Mouse (Mus musculus): ENCODE data around the gene Rhot2. TPM values are rescaled to one million over a fixed set of nuclear protein-coding genes. Genes with fewer than 3 reads are reported as not detected.

Gene Rhot2
- polyA plus RNA-seq (2021; fragmentation: Nextera tagmentation): 8.6 and 8.7 TPM in 2 replicates
- long read RNA-seq, experiment 1, transcript Rhot2-201 (19 exons, 3,189 nt): major isoform, 5 of 21 reads
- long read RNA-seq, experiment 1, partial matches to known transcripts: 13 of 21 reads
- long read RNA-seq, experiment 1, other reads (novel, unspliced or antisense): 3 of 21 reads
- long read RNA-seq, experiment 2, transcript Rhot2-201 (19 exons, 3,189 nt): major isoform, 18 of 53 reads
- long read RNA-seq, experiment 2, partial matches to known transcripts: 20 of 53 reads
- long read RNA-seq, experiment 2, other reads (novel, unspliced or antisense): 15 of 53 reads

DNA sequence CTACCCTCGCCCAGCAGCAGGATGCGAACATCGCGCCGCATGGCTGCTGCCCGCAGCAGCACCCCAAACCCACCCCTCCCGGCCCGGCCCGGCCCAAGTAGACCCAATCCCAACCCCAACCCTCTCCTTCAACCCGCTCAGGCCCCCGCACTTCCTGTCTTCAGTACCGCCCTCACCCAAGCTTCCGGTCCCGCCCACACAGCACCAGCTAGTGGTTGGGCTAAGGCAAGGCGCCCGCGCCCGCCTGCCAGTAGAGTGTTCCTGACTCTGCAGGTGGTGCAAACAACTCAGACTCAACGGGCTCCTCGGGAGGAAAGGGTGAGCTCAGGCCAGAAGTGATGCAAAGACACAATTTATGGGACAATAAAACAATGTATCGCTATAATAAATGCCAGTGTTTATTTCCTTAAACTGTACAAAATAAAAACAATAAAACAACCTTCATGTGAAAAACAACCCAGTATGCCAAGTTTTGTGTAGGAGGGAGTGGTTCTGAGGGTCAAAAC is at the start of gene Rhot2:
Gene Rhot2, minus strand, starts transcription at position 456 of the 506 bp plus-strand sequence.

DNA sequence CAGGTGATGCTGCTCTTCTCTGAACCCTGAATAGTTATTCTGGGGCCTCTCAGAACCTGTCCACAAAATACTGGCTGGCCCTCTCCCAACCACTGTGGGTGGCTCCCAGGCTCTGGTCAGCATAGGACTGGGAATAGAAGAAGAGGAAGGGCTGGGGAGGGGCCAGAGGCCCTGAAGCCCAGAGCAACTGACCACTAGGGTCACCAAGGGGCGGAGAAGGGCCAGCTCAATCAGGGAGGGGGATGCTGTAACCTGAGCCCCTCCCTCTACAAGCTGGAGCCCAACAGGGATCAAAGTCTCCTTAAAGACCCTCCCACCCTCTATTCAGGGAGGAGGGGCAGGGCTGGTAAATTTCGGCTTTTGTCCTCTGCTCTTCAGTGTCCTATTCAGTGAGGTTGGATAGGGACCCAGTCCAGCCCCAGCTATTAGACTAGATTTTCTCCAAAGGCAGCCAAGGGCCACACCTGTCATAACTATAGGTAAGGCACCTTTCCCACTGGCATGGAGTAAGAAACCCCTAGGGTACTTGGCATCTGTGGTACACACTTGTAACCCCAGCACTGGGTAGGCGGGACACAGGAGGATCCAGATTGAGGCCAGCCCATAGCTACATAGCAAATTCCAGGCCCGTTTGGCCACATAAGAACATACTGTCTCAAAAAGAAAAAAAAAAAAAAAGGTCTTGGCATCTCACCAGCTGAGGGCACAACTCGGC is 35.7 kb upstream of the Rhot2 start, which contains the start of gene Wfikkn1:
Gene Wfikkn1, minus strand, starts transcription at position 663 of the 715 bp plus-strand sequence.

DNA sequence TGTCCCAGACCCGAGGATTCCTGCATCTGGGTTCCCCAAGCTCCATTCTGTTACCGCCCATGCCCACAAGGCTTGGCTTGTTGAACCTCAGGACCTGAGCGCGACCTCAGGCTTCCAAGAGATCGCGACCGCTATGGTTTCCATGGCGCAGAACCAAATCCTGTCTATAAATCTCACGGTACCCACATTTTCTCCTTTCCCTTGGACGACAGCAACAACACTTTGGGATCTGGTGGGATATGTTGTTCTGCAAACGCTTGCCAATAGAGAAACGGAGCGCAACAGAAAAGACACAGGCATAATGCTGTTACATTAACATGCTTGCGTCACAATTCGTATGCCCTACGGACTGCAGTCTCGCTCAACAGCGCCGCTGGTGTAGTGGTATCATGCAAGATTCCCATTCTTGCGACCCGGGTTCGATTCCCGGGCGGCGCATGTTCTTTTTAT is 30.1 kb upstream of the Rhot2 start, which contains the start of gene Mettl26:
Gene Mettl26, plus strand, starts transcription at position 354 of the 450 bp plus-strand sequence.

DNA sequence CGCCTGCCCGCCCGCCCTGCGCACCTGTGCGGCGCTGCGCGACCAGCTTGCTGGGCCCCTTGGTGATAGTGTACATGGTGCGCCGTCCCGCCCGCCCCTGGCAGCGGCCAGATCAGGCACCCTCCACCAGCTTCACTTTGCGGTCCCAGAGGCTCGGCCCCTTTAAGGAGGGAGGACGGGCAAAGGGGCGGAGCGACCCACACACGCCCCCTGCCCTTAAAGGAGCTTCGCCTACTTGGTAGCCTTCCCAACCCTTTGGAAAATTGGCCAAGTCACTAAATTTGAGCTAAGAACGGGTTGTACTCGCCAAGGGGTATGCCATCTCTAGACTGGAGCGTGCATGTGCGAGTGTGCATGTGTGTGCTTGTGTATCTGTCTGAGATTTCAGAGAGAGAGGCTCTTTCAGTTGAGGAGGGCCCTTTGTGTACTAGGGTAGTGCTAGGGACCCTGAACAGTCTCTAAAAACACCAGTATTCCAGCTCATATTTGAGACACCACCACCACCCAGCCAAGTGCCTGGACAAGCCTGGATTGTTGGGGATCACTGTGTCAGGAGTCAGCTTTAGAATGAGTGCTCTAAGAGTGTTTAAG is 24.0 kb upstream of the Rhot2 start, which contains the start of gene Mcrip2:
Gene Mcrip2, minus strand, starts transcription at position 164 of the 591 bp plus-strand sequence.

DNA sequence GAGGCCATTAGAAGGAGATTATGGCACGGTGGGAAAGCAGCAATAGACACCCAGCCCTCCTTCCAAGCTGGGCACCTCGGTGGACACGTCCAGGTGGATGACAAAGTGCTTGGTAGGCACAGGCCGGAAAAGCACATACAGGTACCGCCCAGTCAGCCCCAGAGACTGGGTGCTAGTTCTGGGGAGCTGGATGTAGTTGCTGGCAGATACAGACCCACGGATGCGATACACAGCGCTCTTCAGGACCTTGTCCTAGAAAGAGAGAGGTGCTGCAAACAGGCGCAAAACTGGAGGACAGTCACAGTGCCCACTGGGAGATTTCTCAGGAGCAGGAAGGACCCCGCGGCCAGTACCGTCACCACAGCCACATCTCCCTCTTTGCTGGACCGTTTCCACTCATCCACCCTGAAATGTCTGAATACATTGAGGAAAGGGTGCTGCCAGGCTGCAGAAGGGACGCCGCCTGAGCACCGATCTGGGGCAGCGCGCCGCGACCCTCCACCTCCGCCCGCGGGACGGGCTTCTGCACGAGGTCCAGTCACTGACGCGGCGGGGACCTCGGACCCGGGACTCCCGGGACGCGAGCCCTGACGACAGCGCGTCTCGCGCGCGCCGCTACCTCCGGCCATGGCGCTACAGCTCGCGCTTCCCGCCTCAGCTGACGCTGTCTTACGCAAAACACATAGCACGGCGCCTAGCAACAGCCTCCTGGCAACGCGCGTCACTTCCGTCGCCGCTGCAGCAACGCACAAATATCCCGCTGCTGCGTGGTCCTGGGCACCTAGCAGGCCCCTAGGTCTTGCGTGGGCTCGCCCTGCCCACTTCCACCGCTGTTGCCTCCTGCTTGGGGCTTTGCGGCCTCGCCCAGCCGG is 16.4 kb upstream of the Rhot2 start, which contains the start of gene Wdr90:
Gene Wdr90, minus strand, starts transcription at position 670 of the 872 bp plus-strand sequence.

DNA sequence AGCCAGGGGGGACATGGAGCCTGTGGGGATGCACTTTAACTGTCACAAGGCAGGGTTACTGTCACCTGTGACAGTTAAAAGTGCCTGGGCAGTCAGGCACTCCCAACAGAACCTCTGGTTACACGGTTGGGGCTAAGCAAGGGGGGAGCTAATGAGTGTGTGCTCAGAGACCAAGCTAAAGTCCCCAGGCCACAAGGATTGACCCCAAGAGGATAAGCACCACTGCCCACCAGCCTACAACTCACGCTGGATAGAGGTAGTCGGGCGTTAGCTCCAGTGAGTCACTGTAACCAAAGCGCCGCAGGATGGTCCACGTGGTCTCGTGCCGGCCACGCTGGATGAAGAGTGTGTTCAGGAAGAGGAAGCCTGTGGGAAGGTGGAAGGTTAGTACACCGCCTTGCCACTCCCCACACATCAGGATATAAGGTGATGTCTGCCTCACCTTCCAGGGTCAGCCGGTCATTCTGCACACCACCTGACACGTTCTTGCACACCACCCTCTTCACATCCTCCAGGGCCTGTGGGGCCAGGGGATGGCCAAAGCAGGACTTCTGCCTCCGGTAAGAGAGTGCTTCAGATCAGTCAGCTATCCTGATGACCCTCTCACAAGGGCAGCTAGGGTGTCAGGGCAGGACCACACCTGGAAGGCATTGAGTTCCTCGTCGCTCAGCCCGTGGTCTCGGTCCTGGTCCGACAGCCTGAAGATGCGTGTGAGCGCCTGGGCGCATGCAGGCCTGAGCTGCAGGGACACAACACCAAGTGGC is 3.4 kb downstream of the Rhot2 start, which contains the start of gene Gm20683:
Gene Gm20683, minus strand, starts transcription at position 647 of the 764 bp plus-strand sequence.

DNA sequence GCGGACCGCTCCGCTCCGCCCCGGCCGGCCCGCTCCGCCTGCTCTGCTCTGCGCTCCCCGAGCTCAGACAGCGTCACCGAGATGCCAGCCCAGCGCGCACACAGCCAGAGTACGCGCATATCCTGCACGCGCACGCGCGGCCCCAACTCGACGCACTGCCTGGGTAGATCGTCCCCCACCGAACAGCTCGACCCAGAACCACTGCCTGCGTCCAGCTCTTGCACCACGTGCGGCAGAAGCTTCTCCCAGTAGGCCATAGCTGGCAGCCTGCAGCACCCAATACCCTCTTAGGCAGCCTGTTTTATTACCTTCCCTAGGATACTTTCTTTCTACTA is 7.6 kb downstream of the Rhot2 start, which contains the start of gene Rhbdl1:
Gene Rhbdl1, minus strand, starts transcription at position 220 of the 335 bp plus-strand sequence.

DNA sequence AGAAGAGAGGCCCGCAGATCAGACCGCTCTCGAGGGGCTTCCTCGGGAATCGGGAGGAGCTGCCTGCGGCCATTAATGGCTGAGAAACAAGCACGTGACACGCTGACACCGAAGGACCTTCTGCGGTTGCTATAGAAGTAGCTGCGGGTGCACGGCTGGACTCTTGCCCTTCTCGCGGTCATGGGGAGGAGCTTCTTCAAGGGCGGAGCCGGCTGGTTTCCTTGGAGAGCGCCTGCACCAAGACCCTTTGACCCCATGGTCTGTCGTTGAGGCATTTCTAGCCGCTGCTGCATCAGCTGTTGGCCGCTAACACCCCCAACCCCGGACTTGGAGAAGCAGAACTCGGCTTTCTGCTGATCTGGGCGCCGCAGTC is 11.4 kb downstream of the Rhot2 start, which contains the start of gene Stub1:
Gene Stub1, minus strand, starts transcription at position 114 of the 373 bp plus-strand sequence.

DNA sequence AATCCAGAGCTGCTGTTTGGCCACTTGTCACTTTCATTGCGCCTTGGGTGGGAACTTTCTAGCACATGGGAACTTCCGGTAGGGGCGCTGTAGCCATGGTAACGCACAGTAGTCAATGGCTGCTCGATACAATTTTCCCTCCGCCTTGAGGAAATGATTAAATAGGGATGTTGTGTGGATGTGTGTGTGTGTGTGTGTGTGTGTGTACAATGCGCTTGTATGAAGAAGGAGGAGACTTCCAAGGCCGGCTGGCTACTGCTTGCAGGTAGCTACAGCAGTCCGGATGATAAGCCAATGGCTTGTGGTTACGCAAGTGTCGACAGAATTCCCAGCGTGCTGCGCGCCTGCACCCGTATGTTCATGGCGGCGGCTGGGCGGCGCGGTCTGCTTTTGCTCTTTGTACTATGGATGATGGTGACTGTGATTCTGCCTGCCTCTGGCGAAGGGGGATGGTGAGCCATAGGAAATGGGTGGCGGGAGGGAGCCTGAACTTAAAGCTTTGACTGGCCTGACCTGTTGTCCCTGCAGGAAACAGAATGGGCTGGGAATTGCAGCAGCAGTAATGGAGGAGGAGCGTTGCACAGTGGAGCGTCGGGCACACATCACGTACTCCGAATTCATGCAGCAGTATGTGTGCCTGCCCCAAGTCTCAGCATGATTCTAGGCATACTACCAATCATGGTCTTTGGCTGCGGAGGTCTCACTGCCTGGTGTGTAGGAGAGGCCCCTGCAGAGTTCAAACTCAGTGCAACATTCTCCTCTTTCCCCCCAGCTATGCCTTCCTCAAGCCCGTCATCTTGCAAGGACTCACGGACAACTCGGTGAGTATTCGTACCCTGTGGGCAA is 15.7 kb downstream of the Rhot2 start, which contains the start of gene Jmjd8:
Gene Jmjd8, plus strand, starts transcription at position 156 of the 846 bp plus-strand sequence.

DNA sequence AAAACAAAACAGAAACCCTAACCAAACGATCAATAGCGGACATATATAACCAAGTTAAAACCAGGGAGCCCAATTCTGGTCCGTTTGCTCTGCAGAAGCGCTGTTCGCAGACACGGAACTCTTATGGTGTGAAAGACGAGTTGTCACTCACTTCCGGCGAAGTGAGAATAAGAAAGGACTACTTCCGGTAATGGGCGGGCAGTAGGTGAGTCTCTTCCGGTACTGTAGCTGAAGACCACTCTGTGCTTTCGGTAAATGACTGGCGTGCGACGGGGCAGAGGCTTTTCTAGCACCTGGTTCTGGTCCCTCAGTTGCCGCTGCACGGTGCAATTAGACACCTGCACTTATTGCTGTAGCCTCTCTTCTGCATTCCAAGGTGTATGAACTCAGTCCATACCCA is 21.2 kb downstream of the Rhot2 start, which contains the start of gene Wdr24:
Gene Wdr24, plus strand, starts transcription at position 176 of the 400 bp plus-strand sequence.

DNA sequence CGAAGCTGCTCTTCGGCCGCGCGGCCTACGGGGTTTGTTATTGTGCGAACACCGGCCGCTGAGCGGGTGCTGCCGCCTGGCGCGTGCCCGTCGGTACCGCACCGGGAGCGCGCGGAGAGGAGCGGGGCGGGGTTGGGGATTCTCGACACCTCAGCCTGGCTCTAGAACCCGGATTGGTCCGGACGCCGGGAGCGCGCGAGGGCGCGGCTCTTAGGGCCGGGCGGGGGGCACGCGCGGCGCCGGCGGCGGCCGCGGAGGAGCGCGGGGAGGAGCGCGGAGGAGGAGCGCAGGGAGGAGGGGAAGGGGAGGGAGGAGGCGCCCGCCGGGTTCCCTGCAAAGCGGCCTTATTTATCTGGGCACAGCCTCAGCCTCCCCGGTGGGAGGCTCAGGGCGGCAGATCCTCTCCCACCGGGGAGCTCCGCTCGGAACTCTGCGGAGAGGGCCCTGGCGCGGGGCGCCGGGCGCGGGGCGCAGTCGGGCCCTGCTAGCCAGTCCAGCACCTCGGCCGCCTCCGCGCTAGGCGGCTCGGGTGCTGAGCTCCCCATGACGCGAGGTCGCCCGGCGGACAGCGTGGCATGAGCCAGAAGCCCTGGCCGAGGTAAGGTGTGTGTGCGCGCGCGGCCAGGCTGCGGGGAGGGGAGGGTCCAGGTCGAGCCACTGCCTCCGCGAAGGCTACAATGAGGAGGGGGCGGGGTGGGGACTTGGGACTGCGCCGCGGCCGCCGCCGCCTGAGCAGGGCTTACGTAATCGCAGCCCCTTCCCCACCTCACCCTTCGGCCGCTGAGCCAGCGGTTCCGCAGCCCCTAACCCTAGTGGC is 35.7 kb downstream of the Rhot2 start, which contains the start of gene Fbxl16:
Gene Fbxl16, plus strand, starts transcription at position 297 of the 817 bp plus-strand sequence.

DNA sequence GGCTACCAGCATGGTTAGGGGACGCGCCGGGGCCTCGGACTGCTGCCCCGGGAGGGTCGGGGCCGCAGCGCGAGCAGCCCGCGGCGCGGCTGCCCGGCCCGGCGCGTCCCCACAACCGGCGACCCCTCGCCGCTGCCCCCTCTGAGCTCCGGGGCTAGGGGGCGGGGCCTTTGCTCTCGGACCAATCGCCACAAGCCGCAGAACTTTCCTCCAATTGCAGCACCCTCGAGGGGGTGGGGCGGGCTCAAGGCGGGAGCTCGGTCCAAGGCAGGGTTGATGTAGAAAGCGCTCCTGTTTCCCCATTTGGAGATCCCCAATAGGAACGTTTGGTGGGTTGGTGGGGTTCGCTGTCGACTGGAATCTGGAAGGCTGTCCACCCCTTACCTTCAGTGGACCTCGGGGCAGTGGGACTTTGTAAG is 47.7 kb downstream of the Rhot2 start, which contains the start of gene Metrn:
Gene Metrn, minus strand, starts transcription at position 186 of the 419 bp plus-strand sequence.

DNA sequence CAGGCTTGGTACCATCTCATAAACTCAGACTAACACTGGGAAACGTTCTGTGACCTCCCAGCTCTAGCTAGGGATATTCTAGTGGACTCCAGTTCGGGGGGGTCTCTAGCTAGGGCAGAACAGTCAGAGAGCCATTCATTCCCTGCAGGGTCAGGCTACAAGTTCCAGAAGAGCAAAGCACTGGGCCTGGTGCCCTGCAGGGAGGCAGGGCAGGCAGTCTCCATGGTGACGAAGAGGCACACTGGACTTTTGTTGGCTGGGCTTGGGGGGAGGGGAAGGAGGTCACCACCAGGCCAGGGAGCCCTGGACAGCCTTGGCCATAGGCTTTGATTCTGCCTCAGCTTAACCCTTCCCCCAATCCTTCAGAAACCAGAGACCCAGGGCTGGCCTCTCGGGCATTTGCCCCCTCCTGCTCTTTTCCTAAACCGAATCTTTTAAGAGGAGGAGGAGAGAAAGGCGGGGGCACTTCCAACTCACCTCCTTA is 49.0 kb downstream of the Rhot2 start, which contains the start of gene AC134908.4:
Gene AC134908.4, minus strand, starts transcription at position 51 of the 484 bp plus-strand sequence.

DNA sequence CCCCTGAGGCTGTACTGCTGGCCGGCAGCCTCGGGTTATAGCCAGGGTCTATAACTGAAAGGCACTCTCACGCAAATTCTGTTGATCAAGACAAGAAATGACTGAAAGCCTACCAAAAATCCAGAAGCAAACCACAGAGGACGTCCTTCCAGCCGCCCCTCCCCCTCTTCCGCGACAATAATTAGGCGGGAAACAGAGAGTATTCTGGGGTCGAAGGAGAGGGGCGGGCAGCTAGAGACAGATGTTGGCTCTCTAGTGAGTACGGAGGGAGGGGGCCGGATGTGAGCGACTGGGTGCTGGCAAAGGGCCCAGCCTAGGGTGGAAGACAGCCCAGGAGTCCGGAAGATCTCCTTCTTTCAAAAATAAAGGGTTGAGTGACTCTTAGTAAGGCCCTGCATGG is 52.0 kb downstream of the Rhot2 start, which contains the start of gene Fam173a:
Gene Fam173a, minus strand, starts transcription at position 287 of the 400 bp plus-strand sequence.

Measured in layer of hippocampus, adult 6 months (tissue).